Mouse (Mus musculus): ENCODE data around the gene Tmem274.

DNA sequence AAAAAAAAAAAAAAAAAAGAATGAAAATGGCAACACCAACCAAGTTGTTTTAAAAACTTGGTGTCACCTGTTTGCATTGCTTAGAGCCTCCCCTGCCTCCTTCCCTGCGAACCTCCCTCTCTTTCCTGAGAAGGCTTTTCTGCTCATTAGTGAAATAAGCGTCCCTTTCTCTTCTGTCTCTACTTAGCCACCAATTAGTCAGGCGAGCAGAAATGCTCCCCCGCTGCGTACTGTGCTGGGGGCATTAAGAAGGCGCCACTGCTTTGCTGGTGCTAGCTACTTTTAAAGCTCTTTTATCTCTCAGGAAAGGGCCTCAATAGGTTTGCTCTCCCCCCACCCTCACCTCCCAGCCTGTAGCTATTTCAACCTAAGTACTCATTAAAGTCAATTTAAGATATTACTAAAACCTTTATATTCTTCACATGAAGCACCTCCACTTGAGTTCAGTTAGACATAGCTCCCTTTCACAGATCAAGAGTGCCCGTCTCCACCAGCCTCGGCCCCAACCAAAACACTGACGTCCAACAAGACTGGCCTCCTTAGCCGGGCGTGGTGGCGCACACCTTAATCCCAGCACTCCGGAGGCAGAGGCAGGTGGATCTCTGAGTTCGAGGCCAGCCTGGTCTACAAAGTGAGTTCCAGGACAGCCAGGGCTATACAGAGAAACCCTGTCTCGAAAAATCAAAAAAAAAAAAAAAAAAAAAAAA is 28.2 kb downstream of the Tmem274 start:
- no peak for TF ChIP-seq POLR2A (IDR thresholded peaks at IDR 0.05; ENCODE audit: low read depth, low read length)
- TF ChIP-seq CTCF (conservative IDR thresholded peaks at IDR 0.05; ENCODE audit: insufficient read depth, insufficient read length, low read depth, low read length): no peak

All from kidney, adult 2 months (tissue).